Mouse (Mus musculus): Measurements from ENCODE around the gene Nrtn. TPM values are rescaled to one million over a fixed set of nuclear protein-coding genes. Genes with fewer than 3 reads are reported as not detected.

Gene Nrtn
- total and polyA plus RNA-seq, 3 experiments = not detected

DNA sequence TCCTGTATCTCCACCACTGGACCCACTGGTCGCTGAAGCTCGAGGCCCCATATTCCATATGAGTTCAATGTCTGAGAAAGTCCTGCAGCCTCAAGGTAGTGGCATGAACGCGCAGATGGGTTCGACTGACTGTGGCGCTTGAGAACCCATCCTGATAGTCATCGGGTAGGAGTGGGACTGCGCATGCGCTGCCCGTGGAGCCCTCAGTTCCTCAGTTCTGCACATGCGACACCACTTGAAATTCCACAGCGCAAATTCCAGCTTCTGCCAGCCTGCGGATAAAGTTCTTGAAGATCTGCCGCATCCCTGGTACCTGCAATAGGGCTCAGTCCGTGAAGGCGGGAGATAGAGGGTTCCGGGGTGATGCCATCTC lies 16.6 kb downstream of the Nrtn start:
- Histone ChIP-seq H3K4me3 (ENCODE audit: low read depth, low read length) (no peak overlapping the region), H3K27me3 (ENCODE audit: insufficient read depth, low read length) (peaks cover 71% of the 10 kb centered on the region), H3K9me3 (replicated peaks) (peaks cover 3% of the 10 kb centered on the region), H3K4me1 (ENCODE audit: insufficient read depth, low read depth, low read length) (peaks cover 7% of the 10 kb centered on the region; the same call in 1 of the 2 replicates), H3K36me3 (replicated peaks) (no peaks in the 10 kb centered on the region)
- ATAC-seq (ENCODE audit: extremely low read depth, insufficient number of reproducible peaks, low FRiP score, poor library complexity, severe bottlenecking) (no peak), DNase-seq (ENCODE audit: low spot score) (no peak)
- no peak for TF ChIP-seq POLR2AphosphoS5 (IDR thresholded peaks at IDR 0.05; ENCODE audit: insufficient replicate concordance, low read depth, low read length)
- TF ChIP-seq GATA1 (IDR thresholded peaks at IDR 0.05; ENCODE audit: borderline replicate concordance, low read length) = no peak
- TF ChIP-seq TAL1 (conservative IDR thresholded peaks at IDR 0.05; ENCODE audit: low read depth, low read length) = no peak
- no peak for TF ChIP-seq GATA2 (IDR thresholded peaks at IDR 0.05; ENCODE audit: borderline replicate concordance, low read depth, low read length)
- TF ChIP-seq CTCF (IDR thresholded peaks at IDR 0.05; ENCODE audit: low read depth, low read length) = no peak

DNA sequence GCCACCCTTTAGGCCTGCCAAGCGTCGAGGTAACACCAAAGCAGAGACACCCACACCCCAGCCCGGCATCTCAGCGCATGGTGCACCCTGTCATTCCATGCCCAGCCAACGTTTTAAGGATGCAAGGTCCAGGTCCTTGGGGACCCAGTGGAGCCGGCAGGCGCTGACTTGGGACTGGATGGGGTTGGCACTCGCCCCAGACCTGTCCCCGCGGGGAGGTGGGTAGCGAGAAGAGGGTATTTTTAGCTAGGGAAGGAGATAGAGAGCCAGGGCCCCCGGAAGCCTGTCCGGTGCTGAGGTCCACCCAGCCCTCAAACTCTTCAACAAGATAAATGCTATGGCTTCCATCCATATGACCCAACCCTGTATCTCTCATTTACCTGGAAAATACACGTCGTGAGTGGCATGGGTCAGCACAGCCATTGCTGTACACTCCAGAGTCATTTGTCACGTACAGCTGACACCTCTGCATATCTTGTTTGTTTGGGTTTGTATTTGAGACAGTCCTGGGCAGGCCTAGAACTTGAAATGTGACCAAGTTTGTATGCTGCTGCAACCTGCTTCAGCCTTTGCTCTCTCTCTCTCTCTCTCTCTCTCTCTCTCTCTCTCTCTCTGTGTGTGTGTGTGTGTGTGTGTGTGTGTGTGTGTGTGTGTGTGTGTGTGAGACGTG lies 17.1 kb downstream of the Nrtn start:
- H3K27me3 ChIP-seq (ENCODE audit: insufficient read depth, low read length) = peaks cover 72% of the 10 kb centered on the region
- H3K9me3 ChIP-seq (replicated peaks) = peaks cover 3% of the 10 kb centered on the region
- peaks cover 7% of the 10 kb centered on the region; the same call in 1 of the 2 replicates for H3K4me1 ChIP-seq (ENCODE audit: insufficient read depth, low read depth, low read length)
- TF ChIP-seq GATA1 (IDR thresholded peaks at IDR 0.05; ENCODE audit: borderline replicate concordance, low read length) (no peak), POLR2AphosphoS5 (IDR thresholded peaks at IDR 0.05; ENCODE audit: insufficient replicate concordance, low read depth, low read length) (no peak), TAL1 (conservative IDR thresholded peaks at IDR 0.05; ENCODE audit: low read depth, low read length) (no peak), CTCF (IDR thresholded peaks at IDR 0.05; ENCODE audit: low read depth, low read length) (no peak), GATA2 (IDR thresholded peaks at IDR 0.05; ENCODE audit: borderline replicate concordance, low read depth, low read length) (no peak)
- H3K4me3 ChIP-seq (ENCODE audit: low read depth, low read length) = no peak overlapping the region
- H3K36me3 ChIP-seq (replicated peaks) = no peaks in the 10 kb centered on the region
- DNase-seq (ENCODE audit: low spot score) = no peak
- no peak for ATAC-seq (ENCODE audit: extremely low read depth, insufficient number of reproducible peaks, low FRiP score, poor library complexity, severe bottlenecking)

DNA sequence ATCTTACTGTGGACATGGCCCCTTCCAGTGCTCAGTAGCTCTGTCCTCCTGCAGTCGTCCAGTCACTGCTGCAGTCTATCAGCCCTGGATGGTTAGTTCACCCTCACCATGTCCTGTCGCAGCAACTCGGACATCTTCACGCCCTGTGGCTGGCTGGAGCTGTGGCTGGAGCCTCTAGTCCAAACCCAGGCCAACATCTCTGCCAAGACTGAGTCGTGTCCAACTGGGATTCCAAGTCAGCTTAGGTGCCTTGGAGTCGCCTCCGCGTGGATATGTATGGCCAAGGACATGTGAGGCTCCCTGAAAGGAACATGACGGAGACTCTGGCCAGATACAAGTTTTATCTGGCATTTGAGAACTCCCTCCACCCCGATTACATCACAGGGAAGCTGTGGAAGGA lies 19.1 kb downstream of the Nrtn start:
- peaks cover 79% of the 10 kb centered on the region for H3K27me3 ChIP-seq (ENCODE audit: insufficient read depth, low read length)
- DNase-seq (ENCODE audit: low spot score) (no peak), ATAC-seq (ENCODE audit: extremely low read depth, insufficient number of reproducible peaks, low FRiP score, poor library complexity, severe bottlenecking) (no peak)
- peaks cover 8% of the 10 kb centered on the region for H3K4me1 ChIP-seq (ENCODE audit: insufficient read depth, low read depth, low read length)
- peaks cover 3% of the 10 kb centered on the region for H3K9me3 ChIP-seq (replicated peaks)
- no peaks in the 10 kb centered on the region for H3K36me3 ChIP-seq (replicated peaks)
- no peak overlapping the region for H3K4me3 ChIP-seq (ENCODE audit: low read depth, low read length)
- no peak for TF ChIP-seq CTCF (IDR thresholded peaks at IDR 0.05; ENCODE audit: low read depth, low read length)
- no peak for TF ChIP-seq GATA1 (IDR thresholded peaks at IDR 0.05; ENCODE audit: borderline replicate concordance, low read length)
- TF ChIP-seq TAL1 (conservative IDR thresholded peaks at IDR 0.05; ENCODE audit: low read depth, low read length) = no peak
- TF ChIP-seq POLR2AphosphoS5 (IDR thresholded peaks at IDR 0.05; ENCODE audit: insufficient replicate concordance, low read depth, low read length) = no peak
- TF ChIP-seq GATA2 (IDR thresholded peaks at IDR 0.05; ENCODE audit: borderline replicate concordance, low read depth, low read length) = no peak

DNA sequence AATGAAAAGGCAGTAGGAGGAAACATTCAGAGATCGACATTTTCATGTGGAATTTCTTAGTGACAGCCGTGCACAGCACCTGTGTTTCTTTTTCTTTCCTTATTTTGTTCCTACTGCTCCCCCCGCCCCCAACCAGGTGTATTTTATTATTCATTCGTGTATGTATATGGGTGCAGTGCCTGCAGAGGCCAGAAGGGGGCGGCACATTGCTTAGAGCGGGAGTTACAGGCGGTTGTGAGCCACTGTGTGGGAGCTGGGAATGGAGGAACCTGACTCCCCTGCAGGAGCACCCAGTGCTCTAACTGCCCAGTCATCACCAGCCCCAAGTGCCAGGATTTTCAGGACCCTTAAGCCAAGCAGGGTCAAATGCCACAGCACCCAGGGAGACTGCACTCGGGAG lies 20.8 kb downstream of the Nrtn start:
- DNase-seq (ENCODE audit: low spot score) (no peak), ATAC-seq (ENCODE audit: extremely low read depth, insufficient number of reproducible peaks, low FRiP score, poor library complexity, severe bottlenecking) (no peak)
- Histone ChIP-seq H3K36me3 (replicated peaks) (no peaks in the 10 kb centered on the region), H3K9me3 (replicated peaks) (peaks cover 3% of the 10 kb centered on the region), H3K27me3 (ENCODE audit: insufficient read depth, low read length) (peaks cover 81% of the 10 kb centered on the region), H3K4me3 (ENCODE audit: low read depth, low read length) (no peak overlapping the region), H3K4me1 (ENCODE audit: insufficient read depth, low read depth, low read length) (peaks cover 7% of the 10 kb centered on the region)
- TF ChIP-seq POLR2AphosphoS5 (IDR thresholded peaks at IDR 0.05; ENCODE audit: insufficient replicate concordance, low read depth, low read length) (no peak), CTCF (IDR thresholded peaks at IDR 0.05; ENCODE audit: low read depth, low read length) (no peak), TAL1 (conservative IDR thresholded peaks at IDR 0.05; ENCODE audit: low read depth, low read length) (no peak)

DNA sequence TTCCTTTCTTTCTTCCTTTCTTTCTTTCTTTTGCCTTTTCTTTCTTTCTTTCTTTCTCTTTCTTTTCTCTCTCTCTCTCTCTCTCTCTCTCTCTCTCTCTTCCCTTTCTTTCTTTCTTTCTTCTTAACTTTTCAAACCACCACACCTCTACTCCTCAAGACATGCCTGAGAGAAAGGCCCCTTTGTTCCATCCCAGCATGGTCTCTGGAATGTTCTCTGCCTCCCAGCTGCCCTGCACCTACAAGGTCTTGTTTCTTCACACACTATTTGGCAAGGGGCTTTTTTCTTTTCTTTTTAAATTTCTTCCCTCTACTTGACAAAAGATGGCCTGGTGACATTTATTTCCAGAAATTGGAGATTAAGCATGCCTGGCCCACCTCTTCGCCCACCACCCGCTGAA lies 27.7 kb downstream of the Nrtn start:
- Histone ChIP-seq H3K27me3 (ENCODE audit: insufficient read depth, low read length) (peaks cover 54% of the 10 kb centered on the region), H3K4me3 (ENCODE audit: low read depth, low read length) (no peak overlapping the region), H3K4me1 (ENCODE audit: insufficient read depth, low read depth, low read length) (peaks cover 23% of the 10 kb centered on the region), H3K9me3 (replicated peaks) (no peaks in the 10 kb centered on the region), H3K36me3 (replicated peaks) (peaks cover 7% of the 10 kb centered on the region)
- TF ChIP-seq GATA2 (IDR thresholded peaks at IDR 0.05; ENCODE audit: borderline replicate concordance, low read depth, low read length) (no peak), CTCF (IDR thresholded peaks at IDR 0.05; ENCODE audit: low read depth, low read length) (no peak), TAL1 (conservative IDR thresholded peaks at IDR 0.05; ENCODE audit: low read depth, low read length) (no peak), GATA1 (IDR thresholded peaks at IDR 0.05; ENCODE audit: borderline replicate concordance, low read length) (no peak), POLR2AphosphoS5 (IDR thresholded peaks at IDR 0.05; ENCODE audit: insufficient replicate concordance, low read depth, low read length) (no peak)
- ATAC-seq (ENCODE audit: extremely low read depth, insufficient number of reproducible peaks, low FRiP score, poor library complexity, severe bottlenecking) (no peak), DNase-seq (ENCODE audit: low spot score) (no peak)

DNA sequence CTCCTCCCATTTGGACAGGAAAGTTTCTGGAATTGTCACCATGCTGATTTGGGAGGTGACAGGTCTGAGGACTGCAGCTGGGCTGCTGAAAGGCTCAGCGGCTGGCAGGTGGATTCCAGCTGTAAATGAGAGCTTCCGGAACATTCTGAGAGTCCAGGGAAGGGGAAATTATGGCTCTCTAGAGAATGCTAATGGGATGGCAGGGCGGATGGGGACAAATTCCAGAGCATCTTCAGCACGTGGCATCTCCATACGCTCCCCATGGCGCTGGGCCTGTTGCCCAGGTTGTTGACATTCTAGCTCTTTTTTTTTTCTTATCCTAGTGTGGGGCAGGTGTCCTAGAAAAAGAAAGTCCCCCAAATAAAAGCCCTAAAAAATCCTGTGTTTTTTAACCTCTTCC lies 28.2 kb downstream of the Nrtn start:
- Histone ChIP-seq H3K4me3 (ENCODE audit: low read depth, low read length) (no peak overlapping the region), H3K4me1 (ENCODE audit: insufficient read depth, low read depth, low read length) (peaks cover 21% of the 10 kb centered on the region), H3K27me3 (ENCODE audit: insufficient read depth, low read length) (peaks cover 49% of the 10 kb centered on the region), H3K9me3 (replicated peaks) (no peaks in the 10 kb centered on the region), H3K36me3 (replicated peaks) (peaks cover 12% of the 10 kb centered on the region)
- DNase-seq (ENCODE audit: low spot score) (no peak), ATAC-seq (ENCODE audit: extremely low read depth, insufficient number of reproducible peaks, low FRiP score, poor library complexity, severe bottlenecking) (no peak)
- no peak for TF ChIP-seq TAL1 (conservative IDR thresholded peaks at IDR 0.05; ENCODE audit: low read depth, low read length)
- no peak for TF ChIP-seq GATA2 (IDR thresholded peaks at IDR 0.05; ENCODE audit: borderline replicate concordance, low read depth, low read length)
- no peak for TF ChIP-seq GATA1 (IDR thresholded peaks at IDR 0.05; ENCODE audit: borderline replicate concordance, low read length)
- no peak for TF ChIP-seq CTCF (IDR thresholded peaks at IDR 0.05; ENCODE audit: low read depth, low read length)
- no peak for TF ChIP-seq POLR2AphosphoS5 (IDR thresholded peaks at IDR 0.05; ENCODE audit: insufficient replicate concordance, low read depth, low read length)
